Comparison of ENCODE assay signal across 8 mouse cellular contexts in the genomic region with DNA sequence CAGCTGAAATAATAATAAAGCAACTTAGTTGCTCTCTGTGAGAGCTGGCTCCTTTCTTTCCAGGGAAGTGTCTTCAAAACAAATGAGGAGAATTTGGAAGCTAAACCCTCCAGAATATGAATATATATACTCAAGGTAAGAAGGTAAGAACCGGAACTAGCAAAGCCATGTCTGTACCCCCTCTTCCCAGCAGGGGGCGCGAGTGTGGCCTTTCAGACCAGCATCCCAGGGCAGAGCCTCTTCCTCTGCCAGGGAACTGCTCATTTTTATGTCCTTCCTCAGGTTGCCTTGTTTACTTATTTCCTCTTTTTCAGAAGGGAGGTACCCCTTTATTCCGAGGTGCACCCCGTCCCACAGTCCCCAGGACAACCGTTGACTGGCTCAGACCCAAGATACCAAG.
A peak's percentile ranks its signal among the peaks of the same experiment; 100 is the strongest.
DNase-seq lines count a peak whose midpoint lies in the region; ATAC-seq and TF ChIP-seq lines count a peak whose summit lies in the region.
"Had no signal": no experiment of that assay in that cellular context is flagged by ENCODE, and none has a peak within 500 bp of the region (broad histone marks: within the 10 kb centered on the region; RNA-seq: fewer than 3 reads in every experiment).

No protein-coding gene starts in this region.

- no peaks in the 10 kb centered on the region for H3K36me3 ChIP-seq in kidney, adult 2 months (ENCODE audit: control insufficient read depth, insufficient read depth, low read length)
- no peaks in the 10 kb centered on the region for H3K36me3 ChIP-seq in kidney, embryonic 14.5 days (ENCODE audit: control insufficient read depth, insufficient read depth, low read length)
- H3K36me3 ChIP-seq: heart, embryonic 15.5 days had no signal

- DNase-seq in kidney, adult 2 months: no peak
- DNase-seq in right cerebral cortex, postnatal 14 days: peak; percentile 23
- DNase-seq in right cerebral cortex, postnatal 36 days (ENCODE audit: low spot score in 2 of 2): no peak
- DNase-seq in retina, embryonic 14.5 days (ENCODE audit: low spot score): peak; percentile 61
- no peak for DNase-seq in layer of hippocampus, postnatal 36 days

- H3K4me2 ChIP-seq in kidney, embryonic 14.5 days (replicated peaks; ENCODE audit: low read depth, low read length): no peak overlapping the region
- H3K4me2 ChIP-seq: heart, embryonic 15.5 days had no signal

- 63% methylated on average over 6 of the region's 6 CpGs for WGBS in kidney, adult 2 months
- 71% methylated on average over 6 of the region's 6 CpGs for WGBS in kidney, embryonic 14.5 days

- no peaks in the 10 kb centered on the region for H3K9me3 ChIP-seq in kidney, embryonic 14.5 days (ENCODE audit: control insufficient read depth, low read length)
- H3K9me3 ChIP-seq: heart, embryonic 15.5 days had no signal

- H3K27me3 ChIP-seq in kidney, adult 2 months (replicated peaks; ENCODE audit: control insufficient read depth, insufficient read depth, low read length): no peaks in the 10 kb centered on the region
- H3K27me3 ChIP-seq in kidney, embryonic 14.5 days (ENCODE audit: control insufficient read depth, insufficient read depth, low read length): no peaks in the 10 kb centered on the region
- H3K27me3 ChIP-seq: heart, embryonic 15.5 days had no signal

- no peak overlapping the region for H3K4me3 ChIP-seq in kidney, adult 2 months (ENCODE audit: insufficient read depth, low read depth, low read length)
- H3K4me3 ChIP-seq in kidney, embryonic 14.5 days (ENCODE audit: low read length): no peak overlapping the region
- no peak overlapping the region for H3K4me3 ChIP-seq in cortical plate, adult 2 months (ENCODE audit: insufficient read depth, low read length)
- H3K4me3 ChIP-seq: heart, embryonic 15.5 days had no signal

- TF ChIP-seq CTCF in kidney, adult 2 months (conservative IDR thresholded peaks at IDR 0.05; ENCODE audit: insufficient read depth, insufficient read length, low read depth, low read length): peak; percentile 37; the same call in 1 of the 2 replicates
- peak; percentile 23; the same call in 1 of the 2 replicates for TF ChIP-seq CTCF in cortical plate, adult 2 months (IDR thresholded peaks at IDR 0.05; ENCODE audit: extremely low read depth, insufficient read depth, low read length)

- no peak overlapping the region for H3K9ac ChIP-seq in kidney, embryonic 14.5 days (ENCODE audit: low read depth, low read length)
- H3K9ac ChIP-seq: heart, embryonic 15.5 days had no signal

- no peaks in the 10 kb centered on the region for H3K4me1 ChIP-seq in kidney, adult 2 months (ENCODE audit: control insufficient read depth, insufficient read depth, low read length)
- no peaks in the 10 kb centered on the region for H3K4me1 ChIP-seq in kidney, embryonic 14.5 days (ENCODE audit: control insufficient read depth, insufficient read depth, low read length)
- H3K4me1 ChIP-seq in cortical plate, adult 2 months (ENCODE audit: control insufficient read depth, insufficient read depth, low read length): peaks cover 1% of the 10 kb centered on the region; the same call in 1 of the 2 replicates
- H3K4me1 ChIP-seq: heart, embryonic 15.5 days had no signal

- no peak for TF ChIP-seq POLR2A in kidney, adult 2 months (IDR thresholded peaks at IDR 0.05; ENCODE audit: low read depth, low read length)
- no peak for TF ChIP-seq POLR2A in cortical plate, adult 2 months (IDR thresholded peaks at IDR 0.05; ENCODE audit: extremely low read depth, insufficient read depth, low read length)

- no peak overlapping the region for H3K27ac ChIP-seq in kidney, adult 2 months (ENCODE audit: insufficient read depth, low read depth, low read length)
- H3K27ac ChIP-seq in kidney, embryonic 14.5 days (ENCODE audit: low read depth, low read length): no peak overlapping the region
- H3K27ac ChIP-seq in cortical plate, adult 2 months (ENCODE audit: insufficient read depth, low read length): no peak overlapping the region
- H3K27ac ChIP-seq: heart, embryonic 15.5 days had no signal

- ATAC-seq in kidney, embryonic 14.5 days (ENCODE audit: low FRiP score, low TSS enrichment): no peak

Comparison
In these comparisons a context has a peak if more than half of its experiments do, and no peak if none do; other contexts are left out.
1. DNase-seq: peak in right cerebral cortex, postnatal 14 days (single experiment) and retina, embryonic 14.5 days (single experiment); none in kidney, adult 2 months (single experiment), right cerebral cortex, postnatal 36 days (0 of 2) and layer of hippocampus, postnatal 36 days (0 of 2).